Mouse (Mus musculus) monocyte, adult 5-6 weeks (primary cell): ENCODE results near the gene Cnksr1. TPM values are rescaled to one million over a fixed set of nuclear protein-coding genes. Genes with fewer than 3 reads are reported as not detected.
A peak's percentile ranks its signal among the peaks of the same experiment; 100 is the strongest.
"Not testable (repeated sequence)": the region's sequence is repeated elsewhere in the genome, so short reads cannot be mapped to it uniquely, and the experiment has no call there.

Source experiments
- ATAC-seq: fragments of 153-309, 156-312 bp; replicated peaks from 2 replicates; pipeline ENCODE4 v1.8.0; 2017; ENCODE audit warnings: mild to moderate bottlenecking; ENCODE audit not compliant: low TSS enrichment, insufficient number of reproducible peaks, severe bottlenecking, poor library complexity, low FRiP score
- total RNA-seq: library from RNA; stranded (forward); fragments of 200-1000, 200-491, 200-594 nt; gene quantifications from 3 replicates; pipeline ENCODE4 v1.2.3, GENCODE M21; 2017

Cnksr1 gene
- not detected in 3 replicates for total RNA-seq

DNA sequence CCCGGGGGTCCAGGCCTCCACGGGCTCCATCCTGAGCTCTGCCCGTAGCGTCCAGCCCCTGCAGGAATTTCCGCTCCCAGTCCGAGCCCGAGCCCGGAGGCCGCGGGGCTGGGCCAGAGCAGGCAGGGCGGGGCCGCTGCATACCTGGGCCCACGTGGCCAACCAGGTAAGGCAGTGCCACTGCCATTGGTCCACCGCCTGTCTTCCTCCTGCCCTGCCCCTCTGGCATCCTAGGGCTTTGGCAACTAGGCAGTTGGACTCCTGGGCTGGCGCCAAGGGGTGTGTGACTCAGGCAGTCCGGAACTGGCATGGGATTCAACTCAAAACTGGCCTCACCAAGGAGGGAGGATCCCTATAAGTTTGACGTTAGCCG lies at the start of gene Cnksr1:
Gene Cnksr1 (minus strand): TSS at position 121 of the 373 bp plus-strand sequence.
- no peak for ATAC-seq

DNA sequence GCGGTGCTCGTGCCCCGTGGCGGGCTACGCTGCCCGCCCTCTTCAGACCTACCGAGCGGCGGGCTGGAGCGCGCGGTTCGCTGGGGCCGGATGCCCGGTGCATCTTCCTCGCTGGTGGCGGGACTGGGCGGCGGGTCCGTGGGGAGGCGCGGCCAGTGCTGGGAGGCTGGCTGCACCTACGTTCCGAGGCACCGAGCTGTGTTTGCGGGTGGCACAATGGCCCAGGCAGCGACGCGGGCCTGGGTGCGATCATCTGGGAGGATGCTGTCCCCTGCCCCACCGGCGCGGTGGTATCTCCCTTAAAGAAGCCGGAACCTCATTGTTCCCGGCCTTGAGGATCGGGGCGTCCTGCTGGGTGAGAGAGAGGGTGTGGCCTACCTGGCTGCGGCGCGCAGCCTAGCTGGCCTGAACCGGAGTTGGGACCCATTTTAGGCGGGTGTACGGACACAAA lies 49.4 kb upstream of the Cnksr1 start, which contains the start of gene Pdik1l:
Gene Pdik1l (minus strand): TSS at position 321 of the 451 bp plus-strand sequence.
- ATAC-seq = peak; percentile 71

DNA sequence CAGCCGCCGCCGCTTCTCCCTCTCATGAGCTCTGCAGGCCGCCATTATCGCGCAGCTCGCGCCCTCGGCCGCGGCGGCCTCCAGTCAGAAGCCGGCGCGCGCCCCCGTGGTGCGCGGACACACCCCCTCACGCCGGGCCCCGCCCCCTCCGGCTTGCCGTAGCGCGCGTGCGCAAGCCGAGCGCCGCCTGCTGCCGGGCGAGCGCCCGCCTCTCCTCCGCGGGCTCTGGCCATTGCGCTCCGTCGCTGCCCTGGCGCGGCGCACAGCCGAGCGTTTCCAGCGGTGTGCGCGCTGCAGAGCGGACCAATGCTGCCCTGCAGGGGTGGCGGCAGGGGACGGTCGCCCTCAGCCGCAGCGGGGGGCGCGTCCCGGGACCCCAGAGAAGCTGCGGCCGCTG lies 49.0 kb upstream of the Cnksr1 start:
- peak; percentile 61 for ATAC-seq

DNA sequence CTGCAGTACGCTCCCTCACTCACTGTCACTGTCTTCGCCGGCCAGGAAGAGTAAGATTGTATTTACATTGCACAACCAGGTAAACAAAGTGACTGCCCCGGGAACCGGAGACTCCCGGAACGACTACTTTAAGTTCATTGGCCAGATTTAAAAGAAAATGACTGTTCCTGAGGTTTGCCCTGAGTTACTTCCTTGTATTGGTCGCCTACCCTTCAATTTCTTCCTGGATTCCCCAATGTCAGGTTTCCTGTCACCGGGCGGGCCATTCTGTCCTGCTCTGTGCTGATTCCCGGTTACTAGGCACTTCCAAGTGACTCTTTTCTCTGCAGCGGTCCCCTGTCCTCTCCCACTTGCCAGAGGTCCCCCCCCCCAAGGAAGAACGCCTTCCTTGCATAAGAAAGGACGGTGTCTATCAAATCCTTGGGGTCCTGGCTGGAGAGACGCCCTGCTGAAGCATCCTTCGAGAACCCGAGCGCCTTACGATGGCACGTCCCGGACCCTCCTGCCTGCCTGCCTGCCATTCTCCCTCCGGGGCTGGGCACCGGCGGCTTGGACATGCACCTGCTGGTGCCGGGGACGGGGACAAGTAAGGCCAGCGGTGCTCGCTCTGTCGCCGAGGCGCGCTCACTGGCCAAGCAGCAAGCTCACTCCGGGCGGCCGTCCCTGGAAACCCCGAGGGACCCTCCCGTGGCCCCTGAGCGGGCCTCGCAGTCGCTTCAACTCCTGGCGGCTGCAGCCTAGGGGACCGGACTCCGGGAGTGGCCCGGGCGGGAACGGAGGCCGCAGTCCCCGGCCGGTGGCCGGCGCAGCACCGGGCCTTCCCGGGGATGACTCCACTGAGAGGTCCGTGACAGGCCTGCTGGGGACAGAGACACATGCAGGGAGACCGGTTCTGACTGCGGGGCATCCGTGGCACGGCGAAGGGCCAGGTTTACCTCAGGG lies 48.3 kb upstream of the Cnksr1 start:
- ATAC-seq = no peak

DNA sequence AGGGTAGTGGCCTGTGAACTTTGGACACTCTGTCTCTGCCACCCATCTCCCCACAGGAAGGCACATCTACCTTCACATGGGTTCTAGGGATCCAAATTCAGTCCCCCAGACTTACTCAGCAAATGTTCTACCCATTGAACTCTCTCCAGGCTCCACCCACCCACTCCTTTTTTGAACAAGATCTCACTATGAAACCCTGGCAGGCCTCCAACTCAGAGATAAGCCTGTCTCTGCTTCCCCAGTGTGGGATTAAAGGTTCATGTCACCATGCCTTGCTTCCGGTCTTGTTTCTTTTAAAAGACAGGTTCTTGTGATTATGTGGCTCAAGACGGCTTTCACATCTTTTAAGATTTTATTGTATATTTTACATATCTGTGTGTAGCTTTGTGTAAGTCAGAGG lies 46.7 kb upstream of the Cnksr1 start:
- no peak for ATAC-seq

DNA sequence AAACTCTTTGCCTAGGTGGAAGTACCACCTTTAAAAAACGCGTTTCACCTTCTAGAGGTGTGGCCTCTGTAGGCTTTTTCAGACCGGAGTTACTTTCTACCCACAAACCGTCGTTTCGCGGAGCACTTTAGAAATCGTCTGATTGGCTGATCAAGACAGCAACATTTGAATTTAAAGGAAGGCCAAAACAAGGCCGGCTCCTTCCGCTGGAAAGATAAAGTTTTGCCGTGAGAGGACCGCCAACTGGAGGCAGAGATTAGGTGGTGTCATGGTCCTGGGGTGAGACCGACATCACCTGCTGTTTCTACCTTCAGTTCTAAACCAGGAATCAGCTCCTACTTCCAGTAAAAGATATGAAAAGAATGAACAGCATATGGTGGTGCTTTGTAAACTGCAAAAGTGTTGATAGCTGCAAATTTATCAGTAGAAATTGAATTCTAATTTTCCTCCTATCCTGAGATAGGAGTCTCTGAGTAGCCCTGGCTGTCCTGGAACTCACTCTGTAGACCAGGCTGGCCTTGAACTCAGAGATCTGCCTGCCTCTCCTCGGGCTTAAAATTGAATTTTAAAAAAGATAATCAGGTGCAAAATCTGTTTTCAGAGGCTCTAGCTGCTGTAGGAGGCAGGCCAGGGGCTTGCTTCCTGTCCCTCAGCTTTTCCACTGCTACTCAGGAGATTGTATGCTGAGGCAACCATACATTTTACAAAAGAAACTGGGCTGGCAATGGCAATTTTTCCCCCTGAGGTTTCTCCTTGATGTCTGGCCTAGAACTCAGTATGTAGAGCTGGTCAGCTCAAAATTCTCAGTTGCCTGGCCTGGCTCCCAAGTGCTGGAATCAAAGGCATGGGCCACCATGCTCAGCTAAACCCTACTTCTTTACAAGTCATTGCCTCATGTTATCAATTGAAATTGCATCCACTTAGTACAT lies 35.5 kb upstream of the Cnksr1 start:
- ATAC-seq = peak; percentile 66

DNA sequence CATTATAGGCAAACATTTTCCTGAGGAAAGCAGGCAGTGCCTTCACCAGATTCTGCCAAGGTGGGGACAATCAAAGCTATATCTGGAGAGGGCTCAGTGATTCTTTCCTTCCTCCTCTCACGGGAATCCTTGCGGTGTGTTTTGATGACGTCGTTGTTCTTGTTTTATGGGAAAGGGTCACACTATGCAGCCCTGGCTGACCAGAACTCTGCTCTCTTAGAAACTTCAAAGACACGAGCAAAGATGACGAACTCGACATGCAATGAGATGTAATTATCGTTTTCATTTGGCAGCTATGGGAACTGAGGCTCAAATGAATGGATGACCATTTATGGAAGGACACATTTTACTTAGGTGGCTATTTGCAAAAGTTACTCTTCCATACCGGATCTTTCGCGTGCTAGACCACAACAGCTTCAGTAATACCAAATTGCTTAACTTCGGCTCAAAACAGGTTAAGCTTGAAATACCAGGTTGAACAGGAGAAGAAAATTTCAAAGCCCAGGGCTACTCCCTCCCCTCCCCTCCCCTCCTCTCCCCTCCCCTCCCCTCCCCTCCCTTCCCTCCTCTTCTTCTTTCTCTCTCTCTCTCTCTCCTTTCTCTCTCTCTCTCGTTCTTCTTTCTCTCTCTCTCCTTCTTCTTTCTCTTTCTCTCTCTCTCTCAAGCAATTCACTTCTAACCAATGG lies 34.7 kb upstream of the Cnksr1 start:
- ATAC-seq = no peak

DNA sequence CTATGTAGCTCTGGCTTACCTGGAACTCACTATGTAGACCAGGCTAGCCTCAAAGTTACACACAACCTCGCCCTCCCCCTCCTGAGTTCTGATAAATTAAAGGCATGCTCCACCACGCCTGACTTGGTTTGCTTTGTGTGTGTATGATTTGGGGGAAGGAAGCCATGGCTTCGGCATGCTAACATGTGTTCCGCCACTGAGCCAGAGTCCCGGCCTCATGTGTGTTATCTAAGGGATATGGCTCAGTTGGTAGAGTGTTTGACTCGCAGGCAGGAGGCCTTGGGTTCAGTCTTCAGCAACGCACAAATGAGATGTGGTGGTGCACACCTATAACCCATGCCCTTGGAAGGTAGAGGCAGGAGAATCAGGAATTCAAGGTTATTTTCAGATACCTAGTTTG lies 33.8 kb upstream of the Cnksr1 start:
- ATAC-seq = no peak

DNA sequence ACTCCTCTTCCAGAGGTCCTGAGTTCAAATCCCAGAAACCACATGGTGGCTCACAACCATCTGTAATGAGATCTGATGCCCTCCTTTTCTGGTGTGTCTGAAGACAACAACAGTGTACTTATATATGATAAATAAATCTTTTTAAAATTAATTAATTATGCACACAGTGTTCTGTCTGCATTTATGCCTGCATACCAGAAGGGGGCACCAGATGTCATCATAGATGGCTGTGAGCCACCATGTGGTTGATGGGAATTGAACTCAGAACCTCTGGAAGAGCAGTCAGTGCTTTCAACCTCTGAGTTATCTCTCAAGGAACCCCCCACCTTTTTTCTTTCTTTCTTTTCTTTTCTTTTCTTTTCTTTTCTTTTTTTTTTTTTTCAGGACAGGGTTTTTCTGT lies 31.4 kb upstream of the Cnksr1 start:
- ATAC-seq = not testable (repeated sequence)

DNA sequence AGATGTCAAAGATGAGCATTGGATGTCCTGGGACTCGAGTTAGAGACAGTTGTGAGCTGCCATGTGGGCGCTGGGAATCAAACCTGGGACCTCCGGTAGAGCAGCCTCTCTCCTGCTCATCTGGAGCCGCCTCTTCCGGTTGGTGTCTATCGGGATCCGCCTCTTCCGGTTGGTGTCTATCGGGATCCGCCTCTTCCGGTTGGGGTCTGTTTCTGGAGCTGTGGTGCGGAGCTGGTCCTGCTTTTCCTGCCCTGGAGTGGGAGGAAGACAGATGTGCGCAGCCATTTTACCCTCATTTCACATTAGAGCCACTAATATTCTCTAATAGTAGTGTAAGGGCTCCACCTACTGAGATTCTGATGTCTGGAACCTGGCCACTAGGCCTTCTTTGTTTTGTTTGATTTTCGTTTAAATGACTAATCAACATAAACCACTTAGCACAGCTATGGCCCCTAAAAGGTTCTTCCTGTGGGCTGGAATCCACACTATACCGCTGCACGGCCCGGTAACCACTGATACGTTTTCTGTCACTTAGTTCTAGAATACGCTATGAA lies 30.0 kb upstream of the Cnksr1 start:
- ATAC-seq = no peak

DNA sequence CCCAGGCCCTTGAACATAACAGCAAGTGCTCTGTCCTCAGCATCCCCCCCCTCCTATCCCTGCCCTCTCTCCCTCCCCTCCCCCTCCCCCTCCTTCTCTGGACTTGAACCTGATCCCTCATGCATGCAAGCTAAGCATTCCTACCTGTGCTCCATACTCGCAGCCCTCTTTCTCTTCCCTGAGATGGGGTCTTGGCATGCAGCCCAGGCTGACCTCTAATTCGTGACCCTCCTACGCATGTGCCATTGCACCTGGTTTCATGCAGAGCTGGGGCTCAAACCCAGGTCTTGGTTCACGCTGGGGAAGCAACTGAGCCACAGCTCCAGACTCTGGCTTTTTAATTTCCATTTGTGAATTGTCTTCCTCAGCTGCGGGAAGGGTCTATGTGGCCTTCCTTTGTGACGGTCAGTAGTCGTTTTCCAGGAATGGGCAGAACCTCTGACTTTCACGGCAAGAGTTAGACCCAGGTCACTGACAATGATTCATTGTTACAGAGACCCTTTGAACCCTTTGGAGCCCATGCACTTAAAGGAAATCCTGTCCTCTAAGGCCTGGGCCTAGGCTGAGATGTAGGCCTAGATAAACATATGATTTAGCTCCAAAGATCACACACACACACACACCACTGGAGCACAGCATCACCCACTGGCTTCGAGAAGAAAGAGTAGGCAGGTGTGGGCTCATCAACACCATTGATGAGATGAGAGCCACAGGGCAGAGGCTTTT lies 27.8 kb upstream of the Cnksr1 start:
- ATAC-seq = no peak

DNA sequence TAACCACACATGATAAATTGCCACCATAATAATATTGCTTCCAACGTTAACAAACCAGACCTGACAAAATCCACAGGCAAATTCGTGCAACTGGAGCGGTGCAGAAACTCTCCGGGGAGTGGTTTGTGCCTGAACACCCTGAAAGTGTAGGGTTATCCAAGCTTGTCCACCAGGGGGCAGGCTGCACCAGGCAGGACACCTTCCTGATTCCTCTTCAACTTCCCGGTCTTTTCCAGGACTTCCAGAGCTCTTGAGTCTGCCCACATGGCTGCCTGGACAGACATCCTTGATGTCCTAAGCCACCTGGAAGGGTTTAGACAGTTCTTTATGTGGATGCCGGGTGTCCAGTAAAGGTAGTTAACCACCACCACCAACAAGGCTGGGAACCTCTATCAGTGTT lies 25.0 kb upstream of the Cnksr1 start:
- ATAC-seq = no peak

DNA sequence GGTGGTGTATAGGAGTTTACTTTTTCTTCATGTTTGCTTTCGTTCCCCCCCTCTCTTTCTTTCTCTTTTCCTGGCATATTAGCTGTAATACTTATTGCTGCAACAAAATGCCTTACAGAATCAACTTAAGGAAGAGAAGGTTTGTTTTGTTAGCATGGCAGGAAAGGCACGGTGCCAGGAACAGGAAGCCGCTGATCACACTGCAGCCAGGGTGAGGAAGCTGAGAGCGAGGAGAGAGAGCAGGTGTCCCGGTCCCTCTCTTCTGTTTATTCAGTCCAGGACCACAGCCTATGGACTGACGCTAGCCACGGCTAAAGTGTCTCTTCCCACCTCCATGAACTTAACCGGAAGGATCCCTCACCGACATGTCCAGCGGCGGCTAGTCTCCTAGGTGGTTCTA lies 20.2 kb upstream of the Cnksr1 start:
- ATAC-seq = no peak

DNA sequence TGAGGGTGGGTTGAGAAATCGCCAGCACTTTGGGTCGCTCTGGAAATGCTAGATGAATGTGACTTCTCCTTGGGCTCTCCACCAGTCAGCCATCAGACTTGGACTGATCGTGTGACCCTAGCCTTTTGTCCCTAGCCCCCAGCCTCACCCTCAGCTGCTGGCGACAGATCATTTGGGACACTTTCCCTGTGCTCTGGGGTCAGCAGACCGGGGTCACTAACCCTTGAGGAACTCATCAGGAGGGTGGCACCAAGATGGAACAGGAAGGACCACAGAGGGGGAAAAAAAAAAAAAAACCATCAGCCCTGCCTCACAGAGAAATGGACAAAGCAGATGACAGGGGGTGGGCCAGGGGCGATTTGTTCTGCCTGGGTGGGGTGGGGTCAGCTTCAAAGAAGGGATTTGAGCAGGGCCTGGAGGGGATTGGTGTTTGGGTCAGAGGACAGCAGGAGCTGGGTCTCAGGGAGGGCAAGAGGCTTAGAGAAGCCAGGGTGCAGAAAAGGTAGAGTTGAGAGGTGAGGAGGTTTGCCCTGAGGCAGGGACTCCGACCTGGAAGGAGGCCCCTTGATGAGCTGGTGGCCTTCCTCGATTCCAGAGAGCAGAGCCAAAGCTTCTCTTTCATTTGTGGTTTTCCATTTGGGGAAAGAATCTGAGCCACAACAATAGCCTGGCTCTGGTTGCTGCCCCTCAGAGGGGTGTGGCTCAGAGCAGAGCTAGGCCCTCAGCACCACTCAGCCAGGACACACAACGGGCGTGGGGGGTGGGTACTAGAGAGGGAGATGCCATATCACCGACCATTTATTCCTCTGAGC lies 19.2 kb upstream of the Cnksr1 start:
- no peak for ATAC-seq

DNA sequence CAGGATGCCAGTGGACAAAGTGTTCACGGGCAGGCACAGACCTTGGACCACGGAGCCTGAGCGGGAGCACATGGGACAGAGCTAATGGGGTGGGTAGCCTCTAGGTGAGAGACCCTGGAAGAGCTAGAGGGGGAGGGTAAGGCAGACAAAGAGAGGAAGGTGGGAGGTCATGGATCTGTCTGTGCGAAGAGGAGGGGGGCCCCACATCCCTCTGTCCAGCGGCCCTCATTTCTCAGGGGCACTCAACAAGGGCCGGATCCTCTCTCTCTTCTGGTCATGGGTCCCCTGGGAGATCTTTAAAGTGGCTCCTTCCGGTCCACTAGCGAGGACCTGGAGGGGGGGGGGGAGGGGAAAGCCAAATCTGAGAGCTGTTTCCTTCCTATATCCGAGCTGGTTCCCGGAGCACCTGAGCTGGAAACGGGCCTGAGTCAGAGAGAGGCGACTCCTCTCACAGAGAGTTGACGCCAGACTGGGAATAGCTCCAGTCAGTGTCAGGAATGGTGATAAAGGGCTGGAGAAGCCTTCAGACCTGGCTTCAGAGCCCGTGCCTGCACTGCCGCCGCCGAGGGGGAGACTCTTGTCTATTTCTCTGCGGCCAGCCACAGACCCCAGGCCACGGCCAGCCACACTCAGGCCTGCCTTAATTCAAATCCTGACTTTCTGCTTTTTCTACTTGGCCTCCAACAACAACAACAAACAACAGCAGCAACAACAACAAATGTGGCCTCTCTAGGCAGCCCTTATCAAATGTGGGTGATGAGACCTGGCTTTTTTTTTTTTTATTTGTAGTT lies 18.4 kb upstream of the Cnksr1 start:
- no peak for ATAC-seq

DNA sequence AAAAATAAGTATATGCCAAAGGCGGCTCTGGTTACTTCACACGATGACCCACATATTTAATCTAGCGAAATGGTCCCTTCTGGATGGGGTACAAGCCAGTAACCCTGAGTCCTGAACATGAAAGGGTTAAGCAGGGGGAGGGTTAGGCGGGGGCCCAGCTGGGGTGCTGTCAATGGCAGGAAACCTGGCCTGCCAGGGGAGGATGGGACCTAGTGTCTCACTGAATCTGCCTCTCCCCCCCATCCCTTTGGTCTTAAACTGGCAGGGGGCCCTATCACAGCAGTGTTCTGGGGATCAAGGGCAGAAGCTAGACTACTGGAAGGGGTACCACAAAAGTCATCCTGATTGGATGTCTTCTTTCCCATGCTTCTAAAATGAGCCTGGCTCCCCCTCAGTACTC lies 17.7 kb upstream of the Cnksr1 start:
- no peak for ATAC-seq

DNA sequence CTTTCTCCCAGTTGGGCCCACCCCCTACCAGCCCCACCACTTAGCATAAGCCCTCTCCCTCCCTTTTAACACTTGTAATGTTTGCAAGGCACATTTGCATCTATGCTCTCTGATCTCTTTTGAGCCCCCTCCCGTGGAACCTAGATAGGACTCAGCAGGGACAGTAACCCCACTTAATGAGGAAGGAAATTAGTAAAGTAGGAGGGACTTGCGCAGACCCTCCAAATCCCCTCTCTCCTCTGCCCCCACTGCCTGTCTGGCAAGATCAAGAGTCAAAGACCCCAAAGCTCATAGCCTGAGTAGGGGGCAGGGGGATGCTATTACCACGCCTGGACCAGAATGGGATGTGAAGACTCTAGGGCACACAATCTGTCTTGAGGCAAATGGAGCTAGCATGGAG lies 16.6 kb upstream of the Cnksr1 start:
- ATAC-seq = no peak
